Mouse (Mus musculus): ENCODE measurements around the gene Tshz2.

Gene Tshz2

DNA sequence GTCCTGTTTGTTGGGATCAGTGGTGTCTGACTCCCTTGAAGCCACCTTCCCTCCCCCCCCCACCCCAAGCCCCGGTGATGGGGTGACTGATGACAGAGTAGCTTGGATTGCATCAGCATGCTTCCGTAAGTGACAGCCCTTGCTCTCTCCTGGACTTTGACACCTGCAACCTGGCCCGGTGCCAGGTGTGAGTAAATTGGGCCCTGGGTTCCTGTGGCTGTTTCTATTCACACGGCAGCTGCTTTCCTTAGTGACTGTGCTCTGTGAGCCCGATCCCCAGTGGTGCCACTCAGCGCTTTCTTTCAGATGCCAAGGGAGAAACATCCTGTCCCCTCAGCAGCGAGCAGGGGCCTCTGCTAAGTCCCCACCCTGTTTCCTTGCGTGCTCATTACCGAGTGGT lies 62.2 kb downstream of the Tshz2 start:
- in situ Hi-C loops (cut with MboI; ENCODE audit: low sequenced_read_pairs), result no loop called here

DNA sequence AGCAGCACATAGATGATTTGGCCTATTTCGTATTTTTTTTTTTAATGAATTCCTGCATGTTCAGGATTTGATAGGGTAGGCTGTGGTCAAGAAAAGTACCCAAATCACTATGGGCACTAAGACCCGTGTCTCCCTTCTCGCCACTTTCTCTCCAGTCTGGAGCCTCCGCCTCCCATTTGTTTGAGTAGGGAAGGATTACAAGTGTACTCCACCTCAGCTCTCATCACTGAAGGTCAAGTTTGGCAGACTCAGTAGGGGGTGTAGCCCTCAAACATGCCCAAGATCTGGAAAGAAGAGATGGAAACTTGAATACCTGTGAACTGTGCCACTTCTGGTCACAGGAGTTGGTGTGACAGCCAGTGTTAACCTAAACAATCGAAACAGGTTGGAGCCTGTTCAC lies 66.3 kb downstream of the Tshz2 start:
- in situ Hi-C loops (cut with MboI; ENCODE audit: low sequenced_read_pairs), result no loop called here

DNA sequence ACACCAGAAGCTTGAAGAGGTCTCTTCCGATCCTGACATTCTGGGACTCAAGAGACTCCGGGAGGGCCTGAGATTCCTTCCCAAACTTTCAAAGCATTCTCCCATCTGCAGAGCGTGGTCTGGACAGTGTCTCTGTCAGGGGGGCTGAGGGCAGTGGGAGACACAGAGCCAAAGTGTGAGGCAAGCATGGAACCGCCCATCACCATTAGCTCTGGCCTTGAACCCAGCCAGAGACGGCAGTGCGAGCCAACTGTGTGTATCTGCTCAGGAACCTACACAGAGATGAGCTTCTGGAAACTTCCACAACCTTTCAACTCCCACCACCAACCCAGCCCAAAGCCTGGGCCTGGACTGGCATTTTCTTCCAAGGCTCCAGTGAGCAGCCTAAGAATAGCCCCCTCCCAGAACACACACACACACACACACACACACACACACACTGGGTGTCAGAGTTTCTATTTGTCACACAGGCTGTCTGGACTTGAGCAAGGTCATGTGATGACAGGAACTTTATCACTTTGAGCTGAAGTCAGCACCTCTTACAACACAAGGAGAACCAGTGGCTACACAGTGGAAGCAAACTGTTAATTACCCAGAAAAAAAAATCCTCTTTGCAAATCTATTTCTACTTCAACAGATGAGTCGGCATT lies 67.2 kb downstream of the Tshz2 start:
- in situ Hi-C loops (cut with MboI; ENCODE audit: low sequenced_read_pairs), result no loop called here

DNA sequence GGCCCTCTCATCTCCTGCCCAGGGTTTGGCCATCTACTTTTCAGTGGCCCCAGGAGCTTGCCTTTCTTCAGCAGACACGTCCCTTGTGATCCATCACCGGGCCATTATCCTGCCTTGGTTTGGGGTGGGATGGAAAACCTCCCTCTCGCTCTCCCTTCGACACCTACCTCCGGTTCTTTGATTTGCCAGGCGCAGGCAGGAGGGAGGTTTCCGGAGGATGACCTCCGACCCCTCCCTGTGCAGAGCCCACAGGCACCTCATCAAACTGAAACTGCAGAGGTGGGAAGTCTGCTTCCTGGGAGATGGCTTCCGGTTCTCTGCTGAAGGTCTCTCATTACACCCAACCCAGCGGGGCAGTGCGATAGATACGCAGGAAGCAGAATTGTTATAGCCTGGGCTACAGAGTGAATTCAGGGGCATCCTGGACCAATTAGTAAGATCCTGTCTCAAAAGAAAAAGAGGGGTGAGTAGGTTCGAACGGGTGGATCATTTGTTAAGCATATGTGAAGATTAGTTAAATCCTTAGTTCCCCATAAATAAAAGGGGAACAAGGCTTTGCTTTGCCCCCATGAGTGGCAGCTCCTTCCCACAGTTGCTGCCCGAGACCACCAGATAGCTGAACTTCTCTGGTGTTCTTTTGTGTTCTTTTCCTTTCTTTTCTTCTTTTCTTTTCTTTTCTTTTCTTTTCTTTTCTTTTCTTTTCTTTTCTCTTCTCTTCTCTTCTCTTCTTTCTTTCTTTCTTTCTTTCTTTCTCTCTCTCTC lies 70.1 kb downstream of the Tshz2 start:
- in situ Hi-C loops (cut with MboI; ENCODE audit: low sequenced_read_pairs), result no loop called here

DNA sequence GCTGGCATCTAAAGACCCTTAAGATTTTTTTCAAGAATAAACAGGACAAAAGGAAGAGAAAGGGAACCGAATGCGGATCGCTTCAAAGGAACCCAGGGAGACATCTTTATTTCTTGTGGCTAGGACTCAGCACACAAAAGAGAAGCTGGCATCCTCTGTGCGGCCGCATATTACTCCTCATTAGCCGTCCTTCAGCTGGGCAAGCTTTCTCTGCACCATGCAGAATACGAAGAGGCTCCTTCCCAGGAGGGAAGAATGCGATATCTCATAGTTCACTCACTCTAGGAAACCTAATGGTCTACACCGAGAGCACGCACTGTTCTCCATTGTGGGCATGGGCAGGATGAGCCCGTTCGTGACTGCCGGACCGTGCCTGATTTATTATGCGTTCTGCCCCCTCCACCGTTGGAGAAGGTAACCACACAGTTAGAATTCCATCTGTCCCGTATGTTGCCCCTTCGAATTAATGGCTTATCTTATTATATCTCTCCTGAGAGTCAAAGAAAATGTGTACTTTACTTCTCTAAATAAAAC lies 89.0 kb downstream of the Tshz2 start:
- in situ Hi-C loops (cut with MboI; ENCODE audit: low sequenced_read_pairs), result no loop called here

DNA sequence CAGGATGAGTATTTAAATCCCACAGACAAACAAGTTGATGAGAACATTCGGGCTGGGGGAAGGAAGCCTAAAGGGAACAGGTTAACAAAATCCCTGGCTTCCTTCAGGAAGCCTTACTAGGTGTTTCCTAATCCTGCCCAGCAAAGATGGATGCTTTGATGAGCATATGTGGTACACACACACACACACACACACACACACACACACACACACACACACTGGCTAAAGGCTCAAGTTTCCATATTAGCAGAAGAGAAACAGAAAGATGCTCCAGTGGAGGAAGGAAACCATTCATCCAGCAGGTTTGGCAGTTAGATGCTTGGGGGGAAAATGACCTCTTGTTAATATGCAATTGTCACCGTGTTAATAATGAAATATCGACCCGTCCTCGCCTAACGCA lies 89.5 kb downstream of the Tshz2 start:
- in situ Hi-C loops (cut with MboI; ENCODE audit: low sequenced_read_pairs), result no loop called here

DNA sequence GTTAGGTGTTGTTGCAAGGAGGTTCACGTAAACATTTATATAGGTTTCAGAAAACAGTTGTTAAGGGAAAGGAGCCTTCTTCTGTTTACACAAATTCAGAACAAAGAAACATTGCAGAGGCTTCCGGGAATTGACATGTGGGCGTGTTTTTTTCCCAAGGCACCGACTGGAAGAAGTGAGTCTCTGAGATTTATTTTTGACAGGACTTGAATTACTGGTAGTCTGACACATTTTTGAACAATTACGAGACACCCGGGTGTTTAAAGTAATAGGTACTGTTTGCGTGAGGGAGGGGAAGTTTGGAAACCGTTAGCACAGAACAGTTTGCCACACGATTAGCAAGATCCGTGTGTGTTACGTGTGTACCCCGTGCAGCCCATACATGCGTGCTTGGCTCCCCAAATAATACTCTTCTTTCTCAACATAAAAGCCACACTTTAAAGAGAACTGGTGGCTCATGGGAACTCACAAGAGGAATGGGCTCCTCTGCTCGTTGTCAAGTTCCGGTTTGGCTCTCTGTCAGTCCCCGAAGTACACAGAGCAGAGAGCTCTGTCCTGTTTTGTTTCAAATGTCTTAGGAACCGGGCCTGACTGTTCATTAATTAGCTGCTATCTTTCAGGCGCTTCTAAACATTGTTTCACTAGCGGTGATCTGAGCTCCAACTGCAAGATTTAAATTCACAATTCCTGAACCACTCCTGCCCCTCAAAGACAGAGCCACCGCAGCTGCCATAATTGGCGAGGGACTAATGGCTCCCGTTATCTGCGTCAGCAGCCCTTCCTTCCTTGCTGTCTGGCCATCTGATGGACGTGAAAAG lies 91.0 kb downstream of the Tshz2 start:
- in situ Hi-C loops (cut with MboI; ENCODE audit: low sequenced_read_pairs), result no loop called here

DNA sequence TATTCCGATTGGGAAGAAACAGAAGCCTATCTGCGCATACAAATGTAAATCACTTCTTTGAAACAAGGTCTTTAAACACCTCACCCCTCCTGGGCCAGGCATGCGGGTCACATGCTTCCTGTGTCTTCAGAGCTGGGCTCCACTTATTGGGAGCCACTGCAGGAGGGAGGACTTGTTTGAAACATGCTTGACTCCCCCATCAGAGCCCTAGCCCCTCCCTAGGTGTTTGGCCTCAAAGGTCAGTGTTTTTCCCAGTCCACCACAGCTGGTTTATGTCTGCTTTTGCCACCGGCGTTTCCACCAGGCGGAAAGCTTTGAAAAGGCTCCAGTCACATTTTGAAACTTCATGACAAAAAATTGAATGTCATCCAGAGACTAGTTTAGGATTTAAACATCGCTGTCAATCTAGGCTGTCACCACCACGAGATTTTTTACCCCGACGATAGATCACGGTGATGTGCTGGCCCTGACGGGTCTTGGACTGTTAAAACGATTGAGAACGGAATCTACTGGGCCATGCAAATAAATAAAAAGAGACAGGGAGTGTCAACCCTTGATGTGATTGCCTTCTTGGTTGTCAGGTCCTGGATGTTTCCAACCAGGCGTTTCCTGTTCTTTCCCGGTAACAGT lies 96.0 kb downstream of the Tshz2 start:
- in situ Hi-C loops (cut with MboI; ENCODE audit: low sequenced_read_pairs), result no loop called here

DNA sequence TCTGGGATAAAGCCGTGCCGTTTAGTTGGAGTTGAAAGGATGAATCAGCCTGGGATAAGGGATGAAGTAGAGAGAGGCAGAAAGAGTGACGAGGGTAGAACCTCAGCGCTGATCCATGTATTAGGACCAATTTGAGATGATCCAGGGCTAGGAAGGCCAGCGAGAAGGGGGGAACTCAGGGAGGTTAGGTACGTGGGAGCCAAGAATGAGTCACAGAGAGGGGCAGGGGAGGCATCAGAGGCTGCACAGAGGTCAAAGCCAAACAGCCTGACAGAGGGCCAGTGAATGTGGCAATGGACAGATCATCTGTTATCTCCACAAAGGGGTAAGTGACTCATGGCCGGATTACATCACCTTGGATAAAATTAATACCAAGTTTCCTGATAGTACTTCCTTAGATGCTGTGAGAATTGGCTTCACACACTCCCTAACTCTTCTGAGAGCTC lies 97.8 kb downstream of the Tshz2 start:
- in situ Hi-C loops (cut with MboI; ENCODE audit: low sequenced_read_pairs), result no loop called here

DNA sequence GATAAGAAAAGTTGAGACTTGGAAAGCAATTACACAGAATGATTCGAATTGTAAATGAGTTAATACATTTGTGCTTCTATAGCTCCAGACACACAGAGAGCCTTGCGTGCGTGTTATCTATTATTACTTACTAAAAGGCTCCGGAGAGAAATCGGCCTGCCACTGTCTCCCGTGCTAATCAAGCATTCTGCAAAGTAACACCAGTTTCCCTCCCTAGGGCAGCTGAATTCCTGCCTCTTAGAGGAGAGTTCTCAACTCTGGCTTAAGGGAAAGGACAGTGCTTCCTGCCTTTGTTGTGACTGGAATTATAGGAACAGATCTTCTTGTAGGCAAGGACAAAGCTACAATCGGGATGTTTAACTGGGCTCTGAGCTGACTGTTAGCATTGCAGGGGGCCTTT lies 101.2 kb downstream of the Tshz2 start:
- in situ Hi-C loops (cut with MboI; ENCODE audit: low sequenced_read_pairs), result no loop called here

DNA sequence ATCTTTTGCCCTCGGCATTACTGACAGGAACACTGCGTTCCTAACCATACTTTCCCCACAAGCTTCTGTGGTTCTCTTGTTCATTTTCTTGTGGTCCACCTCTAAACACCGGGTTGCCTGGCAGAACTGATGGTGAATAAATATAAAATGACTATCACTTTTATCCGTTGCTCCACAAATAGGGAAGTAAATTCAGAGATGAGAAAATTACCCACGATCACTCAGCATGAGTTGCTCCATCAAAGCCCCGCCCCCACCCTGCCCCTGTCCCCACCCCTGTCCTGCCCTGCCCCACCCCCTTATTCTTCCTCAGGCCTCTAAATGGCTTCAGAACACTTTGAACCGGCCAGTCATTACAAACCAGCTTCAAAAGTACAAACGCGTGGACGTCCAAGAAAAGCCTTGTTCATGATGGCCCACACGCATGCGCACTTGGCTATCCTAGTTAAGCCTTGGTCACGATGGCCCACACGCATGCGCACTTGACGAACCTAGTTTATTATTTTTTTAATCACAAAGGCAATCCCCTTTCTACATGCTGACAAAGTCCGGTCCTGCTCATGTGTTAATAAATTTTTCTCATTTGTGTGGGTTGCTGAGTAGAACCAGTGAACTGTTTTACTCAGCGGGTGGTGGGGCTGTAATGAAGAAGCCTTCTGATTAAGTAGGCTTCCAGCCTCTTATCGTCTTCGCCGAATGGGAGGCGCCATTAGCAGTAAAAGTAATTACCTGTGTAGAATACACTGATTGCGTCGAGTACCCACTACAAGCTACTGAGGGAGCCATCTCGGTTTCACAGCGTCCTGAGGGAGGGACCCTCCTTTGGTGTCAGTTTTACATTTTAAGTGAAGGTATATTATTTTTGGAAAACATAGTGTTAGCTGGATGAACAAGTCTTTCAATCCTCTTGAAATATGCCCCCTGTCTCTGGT lies 102.9 kb downstream of the Tshz2 start:
- in situ Hi-C loops (cut with MboI; ENCODE audit: low sequenced_read_pairs), result no loop called here

DNA sequence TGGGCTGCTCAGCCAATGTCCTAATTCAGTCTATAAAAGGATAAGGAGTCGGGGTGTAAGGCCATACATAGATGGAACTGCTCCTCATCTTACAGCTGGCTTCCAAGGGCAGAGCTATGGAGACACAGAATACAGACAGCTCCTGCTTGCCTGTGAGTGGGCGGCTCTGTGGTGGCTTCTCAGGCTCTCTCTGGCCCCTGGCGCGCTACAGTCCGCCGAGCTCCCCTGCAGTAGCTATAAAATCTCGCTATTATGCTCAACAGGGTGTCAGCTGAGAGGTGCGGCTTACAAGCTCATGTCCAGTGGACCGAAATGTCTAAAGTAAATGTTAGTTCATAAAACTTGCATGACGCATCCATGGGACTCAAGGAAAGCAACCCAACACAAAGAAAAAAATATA lies 108.2 kb downstream of the Tshz2 start:
- in situ Hi-C loops (cut with MboI; ENCODE audit: low sequenced_read_pairs), result no loop called here

DNA sequence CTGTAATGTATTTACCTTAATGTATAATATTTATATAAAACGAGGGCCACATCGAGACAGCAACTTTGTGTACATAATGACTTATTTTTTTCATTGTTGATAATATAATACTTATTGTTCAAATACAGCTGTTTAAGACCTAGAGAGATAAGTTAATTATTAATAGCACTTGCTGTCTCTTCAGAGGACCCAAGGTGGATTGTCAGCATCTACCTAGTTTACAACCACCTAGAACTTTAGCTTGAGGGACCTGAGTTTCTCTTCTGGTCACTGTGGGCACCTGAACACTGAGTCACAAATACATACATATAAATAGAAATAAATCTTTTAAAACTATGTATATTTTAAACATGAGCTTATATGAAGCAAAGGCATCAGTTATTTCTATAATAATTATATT lies 110.0 kb downstream of the Tshz2 start:
- in situ Hi-C loops (cut with MboI; ENCODE audit: low sequenced_read_pairs), result no loop called here

DNA sequence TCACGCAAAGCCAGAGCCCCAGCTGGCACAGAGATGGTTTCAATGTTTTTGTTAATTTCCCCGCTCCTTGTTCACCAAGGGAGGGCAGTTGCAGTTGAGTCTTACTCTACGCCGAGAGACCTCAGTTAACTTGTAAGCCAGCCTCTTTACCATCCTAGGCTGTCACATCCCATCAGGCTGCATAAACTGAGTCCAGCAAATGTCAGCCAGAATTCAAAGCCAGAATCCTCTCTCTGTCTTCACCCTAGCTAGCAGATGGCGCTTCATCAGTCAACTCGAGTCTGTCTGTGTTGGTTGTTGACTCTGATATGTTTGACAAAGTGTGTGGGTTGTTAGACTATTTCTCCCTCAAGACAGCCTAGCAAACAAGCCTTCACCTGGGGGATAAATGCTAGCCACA lies 110.5 kb downstream of the Tshz2 start:
- in situ Hi-C loops (cut with MboI; ENCODE audit: low sequenced_read_pairs), result no loop called here

DNA sequence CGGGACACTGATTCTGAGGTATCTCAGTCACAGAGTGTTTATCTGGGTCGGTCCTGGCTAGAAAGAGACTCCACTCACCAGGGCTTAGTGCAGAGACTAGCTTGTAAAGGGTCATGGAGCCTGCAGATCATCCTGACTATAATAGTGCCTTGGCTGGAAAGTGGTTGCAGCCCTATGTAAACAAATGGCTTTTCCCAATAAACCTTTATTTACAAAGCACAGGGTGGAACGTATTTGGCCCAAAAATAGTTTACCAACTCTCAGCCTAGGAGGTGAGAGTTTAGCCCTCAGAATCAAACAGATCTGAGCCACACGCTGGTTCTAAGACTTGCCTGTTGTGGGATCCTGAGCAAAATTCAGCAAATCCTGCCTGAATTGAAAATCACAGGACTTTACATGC lies 111.1 kb downstream of the Tshz2 start:
- in situ Hi-C loops (cut with MboI; ENCODE audit: low sequenced_read_pairs), result no loop called here

DNA sequence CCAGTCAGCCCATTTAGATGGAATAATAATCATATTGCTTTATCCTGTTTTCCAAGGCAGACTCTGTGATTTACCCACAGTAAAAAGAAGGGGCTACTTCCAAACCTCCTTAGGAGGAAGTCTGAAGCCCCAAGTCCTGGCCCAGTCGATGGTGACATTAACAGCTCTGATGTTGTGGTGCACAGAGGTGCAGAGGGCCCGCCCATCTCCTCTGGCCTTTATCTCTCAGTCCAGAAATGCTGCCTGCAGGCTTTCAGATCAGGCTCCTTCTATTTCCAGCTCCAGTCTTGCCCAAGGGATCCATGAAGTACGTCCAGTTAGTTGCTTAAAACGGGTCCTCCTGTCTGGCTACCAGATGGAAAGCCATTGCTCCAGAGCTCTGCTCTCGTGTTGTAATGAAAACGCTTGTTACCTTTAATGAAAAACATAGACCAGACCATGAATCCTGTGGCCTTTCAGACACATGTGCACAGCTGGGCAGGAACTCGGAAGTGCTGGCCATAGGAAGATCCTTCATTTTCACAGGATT lies 114.4 kb downstream of the Tshz2 start:
- in situ Hi-C loops (cut with MboI; ENCODE audit: low sequenced_read_pairs), result no loop called here

DNA sequence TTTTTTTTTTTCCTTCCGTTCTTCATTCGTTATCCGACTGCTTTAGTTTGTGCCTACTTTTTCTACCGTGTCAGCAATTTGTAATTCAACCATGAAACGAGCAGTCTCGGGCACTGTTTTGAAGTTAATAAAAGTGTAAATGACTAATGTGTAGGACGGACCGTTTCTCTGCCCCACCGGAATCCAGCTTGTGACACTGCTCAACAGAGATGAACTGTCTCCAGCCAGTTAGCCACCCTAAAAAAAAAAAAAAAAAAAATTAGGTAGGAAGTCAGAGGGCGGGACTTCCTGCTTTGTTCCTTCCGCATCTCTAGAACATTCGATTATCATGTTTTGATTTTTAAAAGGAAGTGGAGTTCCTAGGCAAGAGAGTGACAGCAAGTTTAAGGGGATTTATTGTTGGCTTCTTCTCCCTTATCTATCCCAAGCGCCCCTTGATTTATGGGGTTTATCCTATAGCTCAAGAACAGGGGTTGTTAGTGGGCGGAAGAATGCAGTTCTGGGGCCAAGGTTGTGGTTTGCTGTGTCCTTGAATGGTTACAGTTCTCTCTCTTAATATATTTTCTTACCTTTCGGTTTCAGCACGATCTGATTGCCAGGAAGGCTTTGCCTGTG lies 116.6 kb downstream of the Tshz2 start:
- in situ Hi-C loops (cut with MboI; ENCODE audit: low sequenced_read_pairs), result no loop called here

DNA sequence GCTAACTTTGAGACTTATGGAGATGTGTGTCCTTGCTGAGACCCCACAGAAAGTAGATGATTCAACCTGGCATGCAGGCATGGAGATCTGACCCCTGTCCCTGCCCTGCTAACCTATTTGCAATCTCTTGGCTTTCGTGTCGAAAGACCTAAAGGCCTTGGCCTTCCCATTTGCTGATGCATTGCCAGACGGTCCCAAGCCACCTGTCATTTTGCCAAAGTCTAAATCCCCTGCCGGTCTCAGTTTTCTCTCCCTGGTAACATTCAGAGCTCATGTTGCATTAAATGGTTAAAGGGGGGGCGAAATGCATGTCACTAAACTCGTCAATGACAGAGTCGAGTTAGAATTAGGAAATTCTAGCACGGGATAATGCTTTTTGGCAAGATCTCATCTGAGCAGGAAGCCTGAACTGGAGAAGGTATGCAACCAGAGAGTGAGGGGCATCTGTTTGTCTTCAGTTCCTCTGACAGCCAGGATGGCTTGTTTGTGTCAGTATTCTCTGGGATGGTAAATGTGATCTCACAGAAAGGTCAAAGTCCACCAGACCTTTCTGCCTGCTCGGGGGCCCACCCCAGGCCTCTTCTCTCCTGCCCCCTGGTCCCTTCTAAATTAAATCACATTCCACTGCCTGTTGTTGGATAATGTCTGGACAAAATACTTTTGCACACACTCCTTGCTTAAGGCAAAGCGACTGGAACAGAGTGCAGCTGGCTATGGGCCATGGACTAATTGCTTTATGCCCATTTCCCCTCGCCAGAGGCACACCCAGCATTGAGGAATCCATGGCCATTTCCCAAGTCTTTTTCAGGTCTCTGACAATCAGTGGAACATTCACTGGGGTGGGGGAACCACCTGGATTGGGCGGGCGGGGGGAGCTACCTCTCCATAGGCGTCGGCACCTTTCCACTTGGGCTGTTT lies 118.0 kb downstream of the Tshz2 start:
- in situ Hi-C loops (cut with MboI; ENCODE audit: low sequenced_read_pairs), result no loop called here

All from CH12F3 (cell line).